Mouse (Mus musculus): Measurements from ENCODE around the gene Relt.
"Not testable (repeated sequence)": the region's sequence is repeated elsewhere in the genome, so short reads cannot be mapped to it uniquely, and the experiment has no call there.

The Relt gene

DNA sequence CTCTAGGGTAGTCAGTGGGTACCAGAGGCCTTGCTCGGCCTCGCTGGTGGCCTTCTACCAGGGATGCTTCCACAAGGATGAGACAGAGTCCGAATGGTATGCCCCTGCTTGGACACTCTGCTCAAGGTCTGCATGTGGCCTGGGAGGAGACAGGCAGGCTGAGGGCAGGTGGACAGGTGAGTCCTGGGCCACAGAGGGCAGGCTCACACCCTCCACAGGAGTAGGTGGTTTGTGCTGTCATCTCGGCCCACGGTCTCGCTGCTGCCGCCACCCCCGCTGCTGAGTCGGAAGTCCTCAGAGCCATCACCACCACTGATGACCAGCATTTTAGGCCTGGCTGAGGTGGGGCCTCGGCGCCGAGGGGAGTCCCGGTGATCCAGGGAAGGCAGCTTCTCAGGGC lies 10.0 kb upstream of the Relt start:
- no peak for DNase-seq

DNA sequence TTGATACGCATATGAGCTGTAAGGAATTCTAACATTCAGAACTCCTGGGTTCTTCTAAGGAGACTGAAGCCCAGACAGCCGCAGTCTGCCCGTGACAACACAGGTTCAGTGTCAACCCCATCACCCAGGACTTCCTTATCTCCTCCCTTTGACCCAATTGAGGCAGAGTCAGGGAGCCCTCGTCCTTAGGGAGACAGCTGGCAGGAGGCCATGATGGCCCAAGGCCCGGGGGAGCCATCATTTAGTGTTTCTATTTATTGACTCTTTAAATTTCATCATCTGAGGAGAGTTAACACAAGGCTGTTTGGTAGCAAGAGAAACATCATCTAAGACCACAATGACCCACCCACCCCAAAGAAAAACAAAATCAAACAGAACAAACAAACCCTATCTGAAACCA lies 8.6 kb upstream of the Relt start:
- DNase-seq = no peak

DNA sequence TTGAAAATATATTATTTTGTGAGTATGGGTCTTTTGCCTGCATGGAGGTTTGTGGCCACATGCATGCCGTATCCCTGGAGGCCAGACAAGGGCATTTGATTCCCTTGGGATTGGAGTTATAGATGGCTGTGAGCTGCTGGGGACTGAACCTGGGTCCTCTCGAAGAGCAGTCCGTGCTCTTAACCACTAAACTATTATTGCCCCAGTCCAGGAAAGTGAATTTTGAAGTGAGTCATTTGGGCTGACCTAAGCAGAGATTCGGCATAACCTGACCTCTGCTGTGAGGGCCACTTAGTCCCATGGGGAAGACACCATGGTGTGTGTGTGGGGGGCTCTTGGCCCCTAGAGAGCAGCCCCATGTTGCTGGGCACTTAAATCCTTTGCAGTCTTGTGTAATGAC lies 8.1 kb upstream of the Relt start:
- no peak for DNase-seq

DNA sequence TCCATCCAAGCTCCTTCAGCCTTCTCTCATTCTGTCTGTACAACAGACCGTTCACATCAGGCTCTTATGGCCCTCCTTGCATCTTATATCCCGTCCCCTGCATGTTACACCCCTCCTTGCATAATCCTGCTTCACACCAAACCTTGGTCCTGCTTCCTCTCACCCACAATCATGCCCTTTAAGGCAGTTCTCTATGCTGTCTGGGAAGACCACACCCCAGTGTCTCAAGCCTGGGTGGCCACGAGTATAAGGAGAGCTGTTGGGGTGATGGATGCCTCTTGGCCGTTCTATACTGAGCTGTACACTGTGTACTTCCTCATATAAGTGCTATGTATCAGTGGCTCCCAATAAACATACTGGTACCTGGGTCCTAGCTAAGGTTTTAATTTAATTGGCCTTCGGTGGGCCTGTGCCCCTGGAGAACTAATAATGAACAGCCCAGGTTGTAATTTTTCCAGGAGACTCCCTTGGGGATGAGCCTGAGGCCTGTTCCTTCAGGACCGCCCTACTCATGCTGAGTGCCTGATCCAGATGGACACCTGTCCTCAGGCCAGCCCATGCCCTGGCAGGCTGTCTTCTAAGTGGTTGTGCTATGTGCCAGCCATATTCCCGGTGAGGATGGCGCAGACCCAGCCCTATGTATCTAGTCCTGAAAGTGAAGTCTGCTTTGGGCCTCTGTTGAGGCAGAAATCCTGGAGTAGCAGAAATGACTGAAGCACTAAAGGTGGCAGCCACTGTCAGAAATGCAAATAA lies 6.8 kb upstream of the Relt start:
- no peak for DNase-seq

DNA sequence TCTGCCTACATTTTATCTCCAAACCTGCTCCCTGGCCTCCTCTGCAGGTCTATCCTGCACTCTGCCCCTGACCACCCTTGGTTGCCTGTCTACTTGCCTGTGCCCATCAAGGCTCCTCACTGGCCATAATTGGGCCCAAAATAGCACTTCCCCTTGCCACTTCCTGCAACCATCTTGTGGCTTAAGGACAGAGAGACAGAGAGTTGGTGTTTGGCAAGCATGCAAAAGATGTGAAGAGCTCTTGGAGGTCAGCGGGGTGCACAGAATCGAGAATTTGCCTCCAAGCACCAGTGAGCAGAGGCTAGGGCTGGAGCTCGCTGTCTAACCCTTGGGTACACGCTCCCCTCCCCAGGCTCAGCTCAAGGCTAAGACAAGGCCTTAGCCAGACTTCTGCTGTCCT lies 5.3 kb upstream of the Relt start:
- no peak for DNase-seq

DNA sequence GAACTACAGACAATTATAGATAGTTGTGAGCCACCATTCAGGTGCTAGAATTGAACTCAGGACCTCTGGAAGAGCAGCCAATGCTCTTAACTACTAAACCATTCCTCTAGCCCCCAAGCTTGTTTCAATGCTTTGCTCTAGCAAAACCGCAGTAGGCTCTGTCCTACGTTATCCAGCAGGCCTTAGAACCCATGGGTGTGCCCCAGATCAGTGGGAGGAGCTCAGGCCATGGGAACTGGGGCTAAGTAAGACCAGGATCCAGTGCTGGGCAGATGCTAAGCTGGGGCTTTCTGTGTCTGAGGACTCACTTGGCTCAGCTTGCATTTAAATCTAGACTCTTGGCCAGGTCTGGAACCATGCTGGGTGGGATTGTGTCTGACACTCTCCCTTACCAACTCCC lies 4.3 kb upstream of the Relt start:
- DNase-seq = no peak

DNA sequence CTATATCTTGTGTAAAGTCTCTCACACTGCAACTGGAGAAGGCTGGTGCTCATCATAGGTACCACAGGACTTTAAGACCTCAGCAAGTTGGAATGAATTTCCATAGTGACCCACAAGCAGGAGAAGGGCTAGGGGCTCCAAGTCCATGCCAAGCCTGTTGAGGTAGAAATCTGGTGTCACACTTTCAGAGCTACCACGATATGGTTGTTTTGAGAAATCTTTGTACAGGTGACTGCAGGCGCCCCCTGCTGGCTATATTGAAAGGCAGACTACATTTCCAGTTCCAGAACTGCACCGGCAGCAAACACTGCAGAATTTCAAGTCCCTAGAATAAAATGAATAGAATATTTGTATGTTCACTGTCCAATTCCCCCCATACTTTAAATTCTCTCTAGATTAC lies 3.4 kb upstream of the Relt start:
- DNase-seq = peak; percentile 62

DNA sequence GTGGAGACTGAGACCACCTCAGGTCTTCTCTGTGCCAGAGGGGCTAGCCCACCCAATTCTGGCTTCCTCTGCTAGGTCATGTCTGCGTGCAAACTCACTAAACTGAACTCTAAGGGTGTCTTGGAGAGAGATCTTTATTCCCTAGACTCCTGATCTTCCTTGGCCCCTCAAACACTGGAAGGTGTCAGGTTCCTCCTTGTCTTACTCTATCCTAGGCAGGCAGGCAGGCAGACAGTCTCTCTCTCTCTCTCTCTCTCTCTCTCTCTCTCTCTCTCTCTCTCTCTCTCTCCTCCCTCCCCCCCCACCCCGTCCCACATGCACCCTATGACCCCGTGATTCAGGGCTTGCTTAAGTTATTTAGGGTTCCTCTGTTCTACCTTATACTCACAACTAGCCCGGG lies 893 bp downstream of the Relt start:
- DNase-seq = no peak

DNA sequence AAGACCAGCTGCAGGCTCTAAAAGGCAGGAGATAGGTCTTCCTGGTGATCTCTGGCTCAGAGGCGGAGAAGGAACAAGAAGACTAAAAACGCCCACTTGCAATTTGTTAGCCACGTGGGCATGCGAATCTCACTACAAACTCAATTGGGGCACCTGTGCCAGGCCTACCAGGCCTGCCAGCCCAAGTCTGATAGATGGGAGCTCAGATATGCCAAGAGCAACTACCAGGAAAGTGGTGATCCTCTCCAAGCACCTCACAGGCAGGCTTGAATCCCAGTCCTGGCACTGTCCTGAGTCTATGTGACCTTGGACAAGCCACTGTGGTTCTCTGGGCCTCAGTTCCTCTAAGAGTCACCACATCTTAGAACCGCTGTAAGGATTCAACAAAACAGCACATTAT lies 2.0 kb downstream of the Relt start:
- no peak for DNase-seq

DNA sequence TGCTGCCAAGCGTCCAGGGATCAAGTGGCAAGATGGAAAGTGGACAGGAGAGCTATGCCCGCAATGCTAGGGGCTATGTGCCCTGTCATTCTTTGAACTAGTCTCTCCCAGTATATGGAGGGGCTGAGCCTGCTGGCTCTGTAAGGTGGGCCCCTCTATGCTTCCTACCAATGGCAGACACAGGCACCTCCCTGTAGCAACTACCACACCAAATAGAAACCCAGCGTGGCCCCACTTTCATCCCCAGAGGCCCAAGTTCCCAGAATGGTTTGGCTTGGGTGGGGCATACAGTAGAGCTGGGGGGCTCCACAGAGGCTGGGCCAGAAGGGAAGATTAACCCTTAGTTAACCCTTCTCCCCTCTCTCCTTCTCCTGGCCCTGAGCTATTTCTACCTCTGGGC lies 2.8 kb downstream of the Relt start:
- DNase-seq = no peak

DNA sequence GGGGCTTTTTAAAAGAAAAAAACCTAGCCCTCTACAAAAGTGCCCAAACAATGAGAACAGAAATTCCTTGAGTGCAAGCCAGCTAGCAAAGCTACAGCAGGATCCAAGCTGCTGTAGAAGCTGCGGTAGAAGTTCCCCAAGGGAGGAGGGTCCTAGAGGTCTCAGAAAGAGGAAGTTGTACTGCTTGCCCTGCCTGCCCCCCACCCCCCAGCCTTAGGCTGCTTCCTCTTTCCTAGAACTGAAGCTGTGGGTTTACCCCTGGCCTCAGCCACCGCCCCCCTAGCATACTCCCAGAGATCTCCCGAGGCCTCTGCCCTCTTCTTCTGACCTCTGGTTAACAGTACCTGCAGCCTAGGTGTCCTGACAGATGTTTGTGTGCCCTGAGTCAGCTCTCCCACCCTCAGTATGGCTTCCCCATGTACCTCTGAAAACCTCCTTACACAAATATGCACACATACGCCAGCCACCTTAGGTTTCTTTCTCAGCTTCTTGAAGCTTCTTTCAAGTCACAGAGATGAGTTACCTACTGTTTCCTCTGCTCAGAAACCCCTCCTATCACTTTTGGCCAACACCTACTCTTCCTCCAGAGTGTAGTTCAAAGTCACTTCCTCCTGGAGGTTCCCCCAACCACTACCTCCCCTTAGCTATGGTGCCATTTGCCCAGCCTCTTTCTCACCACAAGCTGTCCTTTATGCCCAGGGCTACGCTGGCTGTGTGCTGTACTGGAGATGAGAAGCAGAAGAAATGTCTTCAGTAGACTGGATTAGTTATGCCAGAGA lies 7.3 kb downstream of the Relt start:
- DNase-seq = no peak

DNA sequence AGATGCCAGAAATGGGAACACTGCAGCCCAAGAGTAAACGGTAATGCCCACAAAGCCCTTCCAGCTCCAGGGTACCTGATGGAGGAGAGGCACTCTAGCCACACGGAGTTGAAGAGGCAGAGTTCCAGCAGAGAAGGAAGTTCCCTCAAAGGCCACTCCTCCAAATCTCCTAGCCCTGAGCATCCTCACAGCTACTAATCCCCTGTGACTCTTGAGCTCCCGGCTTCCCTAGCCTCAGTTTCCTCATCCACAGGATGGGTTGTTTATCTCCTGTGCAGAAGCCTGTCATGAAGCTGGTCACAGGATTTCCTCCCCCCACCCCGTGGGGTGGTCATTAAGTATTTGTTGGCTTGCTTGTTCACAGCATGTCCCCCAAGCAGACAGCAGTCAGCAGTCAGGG lies 7.9 kb downstream of the Relt start:
- DNase-seq = no peak

DNA sequence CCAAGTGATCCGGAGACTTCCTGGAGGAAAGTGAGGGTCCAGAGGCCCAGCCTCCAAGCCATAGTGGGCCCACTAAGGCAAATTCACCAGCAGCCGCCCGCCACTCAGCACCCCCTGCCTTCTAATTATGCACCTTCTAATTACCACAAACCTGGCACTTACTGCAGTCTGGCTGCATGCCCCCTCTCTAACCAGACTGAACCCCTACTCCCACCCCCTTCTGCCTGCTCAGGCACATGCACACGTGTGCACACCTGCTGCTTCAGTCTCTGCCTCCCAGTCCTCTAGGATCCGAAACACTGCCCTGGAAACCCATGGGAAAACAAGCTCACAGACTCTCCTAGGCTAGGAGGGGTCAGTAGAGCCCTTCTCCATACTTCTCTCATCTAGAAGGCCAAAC lies 8.4 kb downstream of the Relt start:
- no peak for DNase-seq

DNA sequence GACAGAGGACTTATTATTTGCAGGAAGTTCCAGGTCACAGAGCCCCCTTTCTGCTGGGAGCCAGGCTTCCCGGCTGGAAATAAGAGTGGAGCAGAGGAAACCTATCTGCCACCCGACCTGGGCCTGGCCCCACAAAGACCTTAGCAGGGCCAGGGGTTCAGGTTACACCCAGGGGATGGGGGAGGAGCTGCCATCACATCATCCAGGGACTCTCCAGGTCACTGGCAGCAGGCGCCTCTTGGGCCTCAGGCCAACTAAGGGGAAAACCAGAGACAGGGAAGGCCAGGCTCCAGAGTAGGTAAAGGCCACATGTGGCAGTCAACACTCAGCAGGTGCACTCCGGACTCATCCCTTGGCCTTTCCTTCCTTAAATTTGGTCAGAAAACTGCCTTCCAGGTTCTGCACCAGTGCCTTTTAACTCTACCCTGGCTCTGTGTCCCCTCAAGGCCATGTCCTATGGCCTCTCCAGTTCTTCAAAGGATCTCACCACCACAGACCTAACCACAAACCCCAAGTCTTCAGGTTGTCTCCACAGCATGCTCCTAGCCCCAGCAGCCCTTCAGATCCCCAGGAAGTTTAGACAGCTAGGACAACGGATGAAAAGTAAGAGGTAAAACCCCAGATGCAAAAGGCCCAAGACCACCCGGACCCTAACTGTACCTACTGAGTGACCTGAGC lies 9.0 kb downstream of the Relt start:
- no peak for DNase-seq

DNA sequence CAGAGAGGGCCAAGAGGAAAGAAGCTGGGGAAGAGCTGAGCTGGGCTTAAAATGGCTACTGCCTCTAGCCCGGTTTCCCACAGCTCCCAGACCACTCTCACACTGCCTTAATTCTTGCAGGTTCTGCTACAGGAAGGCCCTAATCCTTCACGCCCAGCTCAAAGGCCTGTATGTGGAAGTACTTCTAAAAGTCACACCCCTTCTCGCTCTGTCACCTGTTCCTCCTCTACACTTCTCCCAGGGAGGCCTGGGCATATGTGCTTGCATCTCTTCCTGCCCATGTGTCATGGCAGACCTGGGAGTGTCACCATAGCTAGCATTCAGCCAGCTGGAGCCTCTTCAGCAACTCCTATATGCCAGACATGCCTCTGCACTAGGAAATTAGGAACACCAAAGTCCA lies 9.8 kb downstream of the Relt start:
- no peak for DNase-seq

DNA sequence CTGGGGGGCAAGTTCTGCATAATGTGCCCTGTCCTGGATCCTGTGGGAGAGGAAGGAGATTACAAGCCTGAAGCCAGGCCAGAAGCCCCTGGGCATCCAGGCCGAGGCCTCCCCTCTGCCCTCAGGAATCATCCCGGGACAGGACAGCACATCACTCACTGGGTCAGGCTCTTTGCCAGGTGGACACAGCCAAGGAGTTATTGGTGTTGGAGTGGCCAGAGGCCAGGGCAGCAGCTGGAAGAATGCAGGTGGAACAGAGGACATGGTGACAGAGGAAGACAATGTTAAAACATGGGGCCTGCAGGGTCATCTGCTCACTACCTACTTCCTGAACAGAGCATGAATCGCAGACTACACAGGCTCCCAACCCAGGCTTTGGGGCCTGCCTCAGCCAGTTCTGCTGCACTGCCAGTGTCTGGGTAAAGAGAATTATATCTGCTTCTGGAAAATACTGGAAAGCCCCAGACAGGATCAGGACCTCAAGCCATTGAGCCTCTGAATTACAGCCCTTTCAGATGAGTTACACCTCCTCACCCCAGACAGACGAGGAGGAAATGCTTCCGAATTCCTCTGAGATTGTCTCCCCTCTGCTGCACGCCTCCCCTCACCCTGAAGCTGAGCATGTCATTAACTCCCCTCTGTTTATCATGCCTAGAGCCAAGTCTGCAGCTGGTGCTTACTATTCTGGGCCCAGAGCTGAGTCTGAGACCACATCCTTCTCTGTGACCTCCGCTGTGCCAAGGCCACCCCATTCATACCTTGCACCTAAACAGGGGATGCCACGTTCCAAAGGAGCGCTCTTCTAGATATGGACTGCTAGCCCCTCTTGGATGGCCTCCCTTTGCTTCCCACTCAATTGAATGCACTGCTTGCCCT lies 11.5 kb downstream of the Relt start:
- no peak for DNase-seq

DNA sequence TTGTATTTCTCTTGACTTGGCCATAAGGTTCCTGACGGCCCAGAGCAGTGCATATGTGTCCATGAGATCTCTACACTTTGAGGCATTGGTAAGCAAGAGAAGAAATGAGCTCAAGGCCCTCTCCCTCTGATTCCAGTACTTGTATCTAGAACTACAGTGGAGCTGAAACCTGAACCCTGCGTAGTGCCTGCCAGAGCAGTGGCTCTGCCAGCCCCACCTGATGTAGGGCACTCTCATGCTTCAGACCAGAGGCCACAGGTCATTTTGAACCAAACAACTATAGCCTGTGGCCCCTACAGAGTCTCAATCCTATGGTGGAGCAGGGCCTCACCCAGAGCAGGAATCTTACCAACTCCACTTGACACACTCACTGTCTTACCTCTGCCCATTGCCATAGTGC lies 13.7 kb downstream of the Relt start:
- DNase-seq = no peak

DNA sequence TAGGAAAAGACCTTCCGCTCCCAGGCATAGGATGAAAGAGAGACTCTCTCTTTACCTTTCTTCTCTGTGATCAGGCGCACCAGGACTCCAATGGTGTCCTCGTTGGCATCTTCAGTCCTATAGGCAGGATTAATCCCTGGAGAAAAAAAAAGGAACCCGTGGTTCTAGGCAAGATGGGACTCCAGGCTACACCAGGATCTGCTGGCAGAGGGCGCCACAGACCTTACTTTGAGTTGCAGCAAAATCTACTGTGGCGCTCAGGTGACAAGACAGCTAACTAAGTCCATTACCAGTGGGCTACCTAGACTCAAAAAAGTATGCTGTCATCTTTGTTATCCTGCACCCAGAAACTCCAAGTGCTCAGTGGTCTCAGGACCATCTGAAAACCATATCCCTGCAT lies 14.5 kb downstream of the Relt start:
- peak; percentile 74 for DNase-seq

DNA sequence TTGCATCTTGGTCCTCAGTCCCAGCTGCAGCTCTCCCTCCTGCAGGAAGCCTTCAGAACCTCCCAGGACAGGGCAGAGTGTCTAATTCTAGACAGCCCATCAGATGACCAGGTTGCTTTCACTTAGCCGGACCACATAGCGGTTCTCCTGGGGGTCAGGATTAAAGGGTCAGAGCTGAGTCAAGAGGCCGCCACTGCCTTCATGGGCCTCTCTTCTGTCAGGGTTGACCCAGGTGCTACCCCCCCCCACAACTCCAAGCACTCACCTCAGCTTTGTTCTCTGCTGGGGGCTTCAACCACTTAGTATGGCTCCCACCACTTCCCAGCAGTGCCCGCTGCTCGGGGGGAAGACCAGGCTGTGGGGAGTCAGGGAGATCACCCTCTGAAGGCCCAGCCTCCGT lies 16.1 kb downstream of the Relt start:
- DNase-seq = no peak

DNA sequence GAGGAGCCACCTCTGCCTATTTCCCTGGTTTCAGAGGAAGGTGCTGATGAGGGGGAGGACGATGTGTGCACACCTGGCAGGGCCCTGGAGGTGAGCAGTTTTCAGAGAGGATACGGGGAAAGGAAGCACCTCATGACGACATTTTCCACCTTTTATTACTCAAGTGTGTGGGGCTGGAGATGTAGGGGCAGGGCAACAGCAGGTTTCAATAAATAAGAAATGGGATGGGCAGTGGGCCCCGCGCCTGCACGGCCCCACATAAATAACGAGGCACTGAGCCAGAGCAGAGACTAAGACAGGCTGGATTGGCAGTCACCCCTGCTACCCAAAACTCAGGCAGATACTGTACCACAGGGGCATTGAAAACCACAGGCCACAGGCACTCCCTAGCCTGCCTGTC lies 17.2 kb downstream of the Relt start:
- not testable (repeated sequence) for DNase-seq

DNA sequence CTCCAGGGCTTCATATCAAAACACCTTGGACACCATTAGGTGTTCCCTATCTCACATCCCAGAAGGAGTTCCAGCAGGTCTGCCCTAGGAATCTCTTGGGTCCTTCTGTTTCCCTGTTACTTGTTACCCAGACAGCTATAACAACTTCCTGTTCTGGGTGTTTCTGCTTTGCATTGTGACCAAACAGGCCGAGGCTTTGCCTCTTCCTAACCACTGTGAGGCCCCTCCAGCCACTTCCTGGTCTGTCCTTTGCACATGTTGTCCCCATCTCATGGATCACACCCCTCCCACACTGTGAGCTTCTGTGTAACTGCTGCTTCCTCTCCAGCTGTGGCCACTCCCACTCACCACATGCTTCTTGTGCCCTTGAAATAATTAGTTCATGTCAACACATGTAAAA lies 17.8 kb downstream of the Relt start:
- DNase-seq = no peak

DNA sequence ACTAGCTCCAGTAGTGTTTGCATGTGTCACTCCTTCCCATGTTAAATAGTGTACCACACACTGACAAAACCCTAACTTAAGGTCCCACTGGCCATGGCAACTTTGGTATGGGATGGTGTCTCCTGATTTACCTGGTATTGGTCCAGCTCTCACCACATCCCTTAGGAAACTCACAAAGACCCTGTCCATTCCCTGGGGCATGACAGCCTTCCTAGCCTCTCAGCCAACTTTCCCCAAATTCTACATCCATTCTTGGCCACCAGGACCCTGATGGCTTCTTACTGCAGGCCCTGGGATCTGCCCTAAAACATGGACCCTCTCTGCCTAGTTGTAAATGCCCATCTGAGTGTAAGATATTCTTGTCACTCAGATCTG lies 18.2 kb downstream of the Relt start:
- no peak for DNase-seq

DNA sequence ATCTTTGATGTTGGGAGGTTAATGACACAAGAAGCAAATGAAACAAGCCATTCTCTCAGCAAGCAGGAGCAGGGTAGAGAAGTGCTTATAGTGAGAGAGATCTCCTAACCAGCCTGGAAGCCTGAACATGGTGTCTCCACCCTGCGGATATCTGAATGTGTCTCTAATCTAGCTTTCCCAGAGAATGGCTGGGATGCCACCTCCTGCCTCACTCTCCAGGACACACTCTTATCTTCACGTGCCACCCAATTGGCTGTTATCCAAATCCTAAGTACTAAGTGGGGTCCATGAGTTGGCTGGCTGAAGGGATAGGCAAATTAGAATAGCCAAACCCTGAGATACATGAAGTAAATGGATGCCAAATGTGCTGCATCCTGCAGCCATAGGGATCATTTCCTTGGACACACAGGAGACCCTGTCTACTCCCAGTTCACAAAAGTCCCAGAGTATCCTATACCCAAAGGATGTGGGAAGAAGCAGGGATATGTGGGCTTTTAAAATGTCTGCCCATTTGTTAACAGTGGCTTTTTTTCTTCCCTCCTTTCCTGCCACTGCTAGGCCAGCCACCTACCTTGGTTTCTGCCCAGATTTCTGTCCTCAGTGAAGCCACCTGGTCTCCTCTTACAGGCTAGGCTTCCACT lies 18.7 kb downstream of the Relt start:
- DNase-seq = no peak

Data from right cerebral cortex, postnatal 25 days (tissue).